Mouse (Mus musculus) common myeloid progenitor, adult 5-6 weeks (primary cell): ENCODE results near the gene Atp5s. TPM values are rescaled to one million over a fixed set of nuclear protein-coding genes. Genes with fewer than 3 reads are reported as not detected.

Experiments used
- ATAC-seq: replicated peaks from 2 replicates; pipeline ENCODE4 v1.8.0; 2016; ENCODE audit warnings: low read depth, mild to moderate bottlenecking, moderate TSS enrichment, inconsistent platforms; ENCODE audit not compliant: poor library complexity, severe bottlenecking
- total RNA-seq: library from RNA; stranded (forward); fragments of 200-1000, 187-1606 nt; gene quantifications from 2 replicates; pipeline ENCODE4 v1.2.3, GENCODE M21; 2017

Gene Atp5s
- total RNA-seq, 1 experiment from 2014 or later: 29.0 TPM

DNA sequence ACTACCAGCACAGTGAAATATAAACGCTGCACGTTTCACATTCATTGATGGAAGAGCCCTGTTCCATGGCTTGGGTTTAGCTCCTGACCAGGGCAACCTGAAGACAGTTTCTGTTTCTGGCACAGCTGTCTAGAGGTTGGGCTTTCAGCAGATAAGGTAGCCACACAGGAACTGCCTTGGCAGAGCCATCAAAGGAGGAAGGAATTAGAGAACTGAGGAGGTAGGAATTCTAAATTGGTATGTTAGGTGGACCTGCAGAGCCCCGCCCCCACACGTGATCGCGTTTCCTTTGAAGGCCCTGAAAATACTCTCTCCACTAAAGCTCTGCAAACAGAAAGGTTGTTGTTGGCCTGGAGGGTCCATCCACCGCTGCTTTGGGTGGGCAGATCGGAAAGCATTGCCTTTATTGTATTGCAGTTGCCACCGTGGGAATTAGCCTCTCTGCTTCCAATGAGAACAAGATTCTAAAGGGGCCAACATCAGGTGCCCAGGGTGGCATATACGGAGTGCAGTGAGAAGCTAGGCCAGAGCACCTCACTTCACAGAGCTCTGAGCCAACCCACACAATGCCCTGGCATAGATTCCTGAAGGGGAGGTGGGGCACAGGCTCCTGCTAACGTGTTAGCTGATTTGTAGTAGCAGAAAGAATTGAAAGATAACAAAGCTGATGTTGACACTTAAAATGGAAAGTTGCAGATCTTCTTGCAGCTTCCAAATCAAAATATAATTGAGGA, 52.0 kb downstream of the Atp5s start:
- peak; percentile 83 for ATAC-seq

DNA sequence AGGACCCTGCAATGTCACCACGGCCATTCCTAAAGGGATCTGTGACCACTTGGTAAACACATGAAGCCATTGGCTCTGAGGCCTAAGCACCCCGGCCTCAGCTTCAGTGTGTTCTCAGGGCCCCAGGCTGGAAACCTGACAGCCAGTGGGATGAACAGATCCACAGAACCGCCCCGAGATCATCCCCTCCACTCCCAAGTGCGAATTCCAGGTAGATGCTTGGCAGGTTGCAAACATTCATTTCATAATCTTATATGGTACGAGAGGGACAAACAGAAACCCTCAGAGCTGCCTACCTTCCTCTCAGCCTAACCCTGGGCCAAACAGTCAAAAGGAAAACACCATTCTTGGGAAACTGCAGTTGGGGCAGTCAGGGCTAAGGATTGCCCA, 52.6 kb downstream of the Atp5s start:
- ATAC-seq: no peak

DNA sequence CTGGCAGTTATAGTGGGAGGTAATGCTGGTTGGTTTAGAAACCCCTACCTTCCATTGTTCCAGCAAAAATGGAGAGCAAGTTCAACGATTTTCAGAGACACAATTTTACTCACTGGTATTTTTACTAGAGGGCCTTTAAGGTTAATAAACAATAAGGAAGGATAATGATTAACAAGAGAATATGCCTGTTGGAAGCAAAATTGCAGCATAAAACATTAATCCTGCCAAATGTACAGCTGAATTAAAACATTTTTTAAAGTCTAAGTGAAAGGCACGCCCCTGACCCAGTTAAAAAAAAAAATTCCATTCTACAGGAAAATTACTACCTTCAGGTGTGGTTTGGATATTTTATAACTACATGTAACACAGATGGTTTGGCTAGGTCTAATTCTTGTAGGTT, 53.2 kb downstream of the Atp5s start:
- ATAC-seq: no peak

DNA sequence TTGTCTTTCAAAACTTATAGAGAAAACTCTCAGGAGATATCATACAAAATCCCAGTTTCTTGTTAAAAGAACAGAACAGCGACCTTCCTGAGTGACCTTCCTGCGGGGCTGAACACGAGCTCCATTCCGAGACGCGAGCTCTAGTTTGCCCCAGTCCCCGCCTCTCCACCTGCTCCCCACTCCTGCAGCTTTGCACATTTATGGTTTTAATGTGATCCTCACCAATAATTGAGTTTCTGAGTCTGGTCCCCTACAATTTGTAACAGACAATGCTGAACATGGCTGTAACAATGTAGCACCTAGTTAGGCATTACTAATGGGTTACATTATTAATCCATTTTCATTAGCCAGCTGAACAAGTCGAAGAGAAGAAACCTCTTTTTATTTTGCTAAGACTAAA, 56.7 kb downstream of the Atp5s start:
- ATAC-seq: no peak

- ATAC-seq: no peak
These were observed 57.3 kb downstream of the Atp5s start for GRCm38 (mm10) chr12:69781935-69782650.

DNA sequence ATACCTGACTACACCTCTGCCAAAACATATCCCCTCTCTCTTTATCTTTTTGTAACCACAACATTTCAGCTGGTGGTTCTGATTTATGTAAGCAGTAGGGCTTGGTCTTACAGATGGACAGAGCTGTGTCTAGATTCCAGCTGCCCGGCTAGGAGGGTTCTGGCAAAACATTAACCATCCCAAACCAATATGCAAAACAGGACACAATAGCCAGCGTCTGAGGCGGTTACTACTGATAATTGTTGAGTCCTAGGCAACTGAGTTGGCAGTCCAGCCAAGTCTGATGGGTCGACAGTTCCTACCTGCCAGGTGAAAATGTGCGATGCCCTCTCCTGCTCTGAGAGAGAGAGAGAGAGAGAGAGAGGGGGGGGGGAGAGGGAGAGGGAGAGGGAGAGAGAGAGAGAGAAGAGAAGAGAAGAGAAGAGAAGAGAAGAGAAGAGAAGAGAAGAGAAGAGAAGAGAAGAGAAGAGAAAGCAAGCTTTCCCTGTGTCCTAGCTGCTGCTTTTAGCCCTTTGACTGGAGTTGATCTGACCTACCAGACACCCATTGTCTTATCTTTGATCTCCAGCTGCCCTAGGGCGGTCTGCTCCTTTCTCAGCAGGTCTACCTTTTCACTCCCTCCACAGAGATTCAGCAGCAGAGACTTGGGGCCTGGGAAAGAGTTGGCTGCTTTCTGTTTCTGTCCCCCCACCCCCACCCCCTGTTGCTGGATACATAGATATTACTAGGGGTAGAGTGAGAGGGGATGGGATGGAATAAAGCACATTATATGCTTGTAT, 58.7 kb downstream of the Atp5s start:
- peak; percentile 63 for ATAC-seq

DNA sequence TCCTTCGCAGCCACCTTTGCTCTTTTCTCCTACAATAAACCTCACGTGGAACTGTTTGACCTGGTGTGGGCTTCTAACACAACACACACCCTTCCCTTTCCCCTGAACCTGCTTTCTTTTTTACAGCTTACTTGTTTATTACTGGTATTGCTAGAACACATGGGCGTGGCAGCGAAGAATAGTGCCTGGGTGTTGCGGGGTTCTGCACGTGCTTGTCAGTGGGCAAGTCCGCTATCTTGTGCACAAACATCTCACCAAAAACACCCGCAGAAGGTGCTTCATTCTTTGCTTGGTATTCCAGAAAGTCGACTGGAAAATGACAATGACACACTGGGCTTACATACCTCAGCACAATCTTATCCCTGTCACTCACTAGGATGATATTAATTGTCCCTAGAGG, 60.7 kb downstream of the Atp5s start:
- ATAC-seq: no peak

GRCm38 (mm10) chr12:69788380-69788779, 63.6 kb downstream of the Atp5s start:
- no peak for ATAC-seq

GRCm38 (mm10) chr12:69789766-69790529, 65.2 kb downstream of the Atp5s start:
- ATAC-seq: no peak

GRCm38 (mm10) chr12:69790530-69791505, 66.1 kb downstream of the Atp5s start, which contains the start of gene Cdkl1:
Cdkl1 (minus strand) TSS chr12:69791267.
- peak; percentile 92 for ATAC-seq

Other genes starting within 250 kb of the Atp5s start
- 13.5 and 16.6 TPM in 2 replicates for gene Vcpkmt, start 141.9 kb upstream of the Atp5s start, total RNA-seq
- gene Sos2, start 43.1 kb upstream of the Atp5s start, total RNA-seq: 40.8 and 59.9 TPM in 2 replicates
- gene L2hgdh, start 77 bp upstream of the Atp5s start, total RNA-seq: 34.4 and 40.3 TPM in 2 replicates
- 0.09 TPM in 1 of 2 replicates, not detected in the other for gene Cdkl1, start 66.3 kb downstream of the Atp5s start, total RNA-seq
- 1.6 TPM in 2 replicates for gene Atl1, start 167.7 kb downstream of the Atp5s start, total RNA-seq
- gene Map4k5, start 168.2 kb downstream of the Atp5s start, total RNA-seq: 26.6 and 57.0 TPM in 2 replicates